Mouse (Mus musculus) kidney, adult 18-20 months (tissue): Measurements from ENCODE around the gene Evc2.

Experiments used
- DNase-seq: peaks from one replicate; pipeline ENCODE4 v3.0.0; 2021

Gene Evc2

GRCm38 (mm10) chr5:37338288-37338687 lies at the start of gene Evc2:
Gene Evc2, plus strand, starts transcription at chr5:37338499.
- peak; percentile 80 for DNase-seq

GRCm38 (mm10) chr5:37289236-37289635 lies 49.1 kb upstream of the Evc2 start:
- peak; percentile 43 for DNase-seq

GRCm38 (mm10) chr5:37290983-37291382 lies 47.3 kb upstream of the Evc2 start:
- no peak for DNase-seq

- DNase-seq = no peak
These were observed 41.6 kb upstream of the Evc2 start for GRCm38 (mm10) chr5:37296717-37297116.

DNA sequence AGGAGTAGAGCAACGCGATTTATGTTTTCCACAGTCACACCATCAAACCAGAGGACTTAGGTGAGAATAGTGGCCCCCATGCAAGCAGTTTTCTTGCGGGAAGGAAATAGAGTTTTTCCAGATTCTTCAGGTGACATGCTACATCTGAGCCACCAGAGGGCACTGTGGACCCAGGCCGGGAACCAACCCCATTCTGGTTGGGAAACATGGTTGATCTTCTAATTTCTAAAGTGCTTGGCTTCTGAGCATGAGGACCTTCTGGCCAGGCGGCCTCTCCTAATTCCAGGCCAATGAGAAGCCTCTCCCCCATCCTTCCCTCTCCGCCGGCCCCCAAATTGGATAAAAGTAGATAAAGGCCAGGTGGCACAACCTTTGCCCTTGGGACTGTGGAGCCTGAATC lies 39.9 kb upstream of the Evc2 start:
- DNase-seq = peak; percentile 31

GRCm38 (mm10) chr5:37310026-37310425 lies 28.3 kb upstream of the Evc2 start:
- peak; percentile 48 for DNase-seq

GRCm38 (mm10) chr5:37312980-37313722 lies 25.1 kb upstream of the Evc2 start:
- no peak for DNase-seq

DNA sequence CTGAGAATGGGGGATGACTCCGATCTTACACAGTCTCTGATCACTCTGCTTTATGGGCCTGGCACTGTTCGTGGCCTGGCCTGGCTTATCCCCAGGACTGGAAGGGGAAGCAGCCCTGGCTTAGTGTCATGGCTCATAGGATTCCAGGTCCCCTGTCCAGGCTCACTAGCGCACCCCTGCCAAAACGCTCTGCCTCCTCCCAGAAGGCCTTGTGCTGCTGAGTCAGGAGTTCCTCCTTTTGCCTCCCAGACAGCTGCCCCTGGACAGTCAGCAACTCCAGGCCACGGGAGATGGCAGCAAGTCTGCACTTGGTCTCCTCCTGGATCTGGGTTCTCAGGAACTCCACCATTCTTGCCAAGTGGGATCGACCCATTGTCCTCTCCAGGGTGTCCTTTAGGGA lies 19.6 kb upstream of the Evc2 start:
- peak; percentile 18 for DNase-seq

DNA sequence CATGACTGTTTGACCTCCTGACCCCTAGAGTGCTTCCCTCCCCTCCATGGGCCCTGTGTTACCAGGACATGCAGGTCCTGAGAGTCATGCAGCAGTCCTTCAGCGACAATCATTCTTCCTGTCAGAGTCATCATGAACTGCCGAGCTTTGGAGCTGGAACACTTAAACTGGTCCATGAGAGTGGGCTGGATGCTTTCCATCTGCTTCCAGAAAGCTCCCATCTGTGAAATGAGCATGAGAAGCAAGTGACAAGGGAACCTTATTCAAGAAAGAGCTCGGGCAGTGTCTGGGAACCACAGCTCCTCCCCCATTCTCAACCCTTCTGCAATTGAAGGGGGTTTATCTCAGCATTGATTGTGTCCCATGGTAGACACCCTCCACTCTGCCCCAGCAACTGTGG lies 18.1 kb upstream of the Evc2 start:
- no peak for DNase-seq

GRCm38 (mm10) chr5:37320761-37321160 lies 17.5 kb upstream of the Evc2 start:
- DNase-seq = no peak

DNA sequence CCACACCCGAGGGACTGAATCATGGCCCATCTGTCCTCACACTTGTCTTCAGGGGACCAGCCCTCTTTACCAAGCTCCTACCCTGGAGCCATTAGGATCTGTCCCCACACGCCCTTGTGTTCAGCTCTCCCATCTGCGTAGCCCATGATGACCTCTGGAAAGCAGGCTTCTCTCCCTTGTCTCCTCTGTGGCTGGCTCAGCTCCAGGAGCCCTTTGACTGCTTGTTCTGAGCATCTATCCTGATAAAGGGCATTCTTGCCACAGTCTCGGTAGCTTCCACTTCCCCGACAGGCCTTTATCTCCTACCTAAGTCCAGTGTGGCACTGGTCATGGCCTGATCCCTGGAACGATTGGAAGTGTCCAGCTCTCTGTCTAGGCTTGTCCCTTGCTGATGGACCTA lies 11.6 kb upstream of the Evc2 start:
- peak; percentile 67 for DNase-seq

DNA sequence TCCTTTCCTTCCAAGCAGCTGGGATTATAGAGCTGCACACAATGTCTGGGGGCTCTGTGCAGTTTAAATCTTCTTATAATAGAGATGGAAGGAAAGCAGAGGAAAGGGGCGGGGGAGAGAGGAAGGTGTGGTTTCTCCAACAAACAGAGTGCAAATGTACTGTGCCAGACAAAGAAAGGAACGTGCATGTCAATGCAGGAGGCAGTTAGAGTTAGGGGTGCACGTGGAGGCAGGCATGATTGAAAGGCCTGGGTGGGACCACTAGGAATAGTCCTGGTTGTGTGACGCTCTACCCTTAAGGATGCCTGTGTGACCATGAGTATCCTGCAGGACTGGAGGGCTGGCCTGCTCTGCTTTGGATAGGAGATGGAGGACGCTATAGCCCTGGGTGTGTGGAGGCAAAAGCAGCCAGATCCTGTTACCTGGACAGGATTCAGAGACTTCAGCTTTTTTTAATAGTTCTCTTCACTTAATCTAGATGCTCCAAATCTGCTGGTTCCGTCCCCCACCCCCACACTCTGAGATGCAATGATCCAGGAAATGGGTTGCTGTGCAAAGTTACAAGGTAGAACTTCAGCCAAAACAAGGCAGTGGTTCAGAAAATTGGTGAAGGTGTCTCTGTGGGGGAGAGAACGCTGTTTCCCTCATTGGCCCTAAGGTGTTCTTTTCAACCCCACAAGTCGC lies 7.7 kb upstream of the Evc2 start:
- DNase-seq = peak; percentile 76

GRCm38 (mm10) chr5:37331133-37331505 lies 7.2 kb upstream of the Evc2 start:
- DNase-seq = peak; percentile 89

GRCm38 (mm10) chr5:37332066-37332465 lies 6.2 kb upstream of the Evc2 start:
- peak; percentile 69 for DNase-seq

- DNase-seq = no peak
These were observed 3.2 kb upstream of the Evc2 start for GRCm38 (mm10) chr5:37335061-37335460.

GRCm38 (mm10) chr5:37336485-37337105 lies 1.7 kb upstream of the Evc2 start, which contains the start of gene Evc:
Gene Evc, minus strand, starts transcription at chr5:37336894.
- DNase-seq = peak; percentile 87

GRCm38 (mm10) chr5:37337696-37338095 lies 603 bp upstream of the Evc2 start:
- no peak for DNase-seq

DNA sequence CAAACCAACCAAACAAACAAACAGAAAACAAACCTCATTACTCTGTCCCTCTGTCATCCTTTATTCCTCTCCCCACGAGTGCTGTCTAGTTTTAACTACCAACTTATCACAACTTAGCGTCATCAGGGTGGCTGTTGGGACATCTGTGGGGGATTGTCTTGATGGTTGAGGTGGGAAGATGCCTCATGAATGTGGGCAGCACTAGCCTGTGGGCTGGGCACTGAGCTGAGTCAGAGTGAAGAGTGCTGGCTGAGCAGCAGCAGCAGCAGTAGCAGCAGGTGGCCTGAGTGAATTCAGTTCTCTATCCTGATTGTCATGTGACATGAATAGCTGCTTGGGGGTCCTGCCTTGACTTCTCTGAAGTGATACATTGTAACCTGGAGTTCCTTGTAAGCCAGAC lies 5.7 kb downstream of the Evc2 start:
- DNase-seq = no peak

- no peak for DNase-seq
These were observed 13.5 kb downstream of the Evc2 start for GRCm38 (mm10) chr5:37351791-37352190.

GRCm38 (mm10) chr5:37354385-37354784 lies 16.1 kb downstream of the Evc2 start:
- DNase-seq = peak; percentile 79

GRCm38 (mm10) chr5:37356027-37356426 lies 17.7 kb downstream of the Evc2 start:
- no peak for DNase-seq

DNA sequence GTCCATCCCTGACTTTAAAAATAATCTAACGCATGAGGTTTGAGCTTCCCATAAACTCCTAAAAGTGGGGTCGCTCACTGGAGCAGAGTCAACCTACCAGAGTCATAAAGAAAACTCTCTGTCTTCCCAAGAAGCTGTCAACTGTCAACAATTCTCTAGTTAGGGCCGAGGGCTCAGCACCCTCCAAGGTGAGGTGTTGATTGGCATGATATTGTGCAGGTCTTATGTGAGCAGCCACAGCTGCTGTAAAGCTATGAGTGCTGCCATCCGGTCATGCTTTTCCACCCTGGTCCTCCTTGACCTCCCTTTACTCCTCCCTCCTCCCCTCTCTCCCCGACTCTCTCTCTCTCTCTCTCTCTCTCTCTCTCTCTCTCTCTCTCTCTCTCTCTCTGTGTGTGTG lies 24.3 kb downstream of the Evc2 start:
- no peak for DNase-seq

DNA sequence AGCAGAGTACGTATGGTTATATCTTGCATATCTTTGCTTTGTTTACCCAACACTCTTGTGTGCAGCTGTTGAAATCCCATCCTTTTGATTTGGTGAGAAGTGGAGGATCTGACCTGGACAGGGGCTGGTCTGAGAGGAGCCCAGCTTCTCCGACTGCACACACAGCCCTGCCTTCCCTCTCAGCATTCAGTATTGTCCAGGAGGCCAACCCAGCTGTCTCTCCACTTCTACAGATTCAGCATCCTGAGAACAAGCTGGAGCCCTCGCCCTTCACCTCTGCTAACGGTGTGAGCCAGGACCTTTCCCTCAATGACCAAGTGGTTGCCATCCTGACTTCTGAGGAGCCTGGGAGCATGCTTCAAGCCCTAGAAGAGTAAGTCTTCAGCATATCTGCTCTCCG lies 25.0 kb downstream of the Evc2 start:
- DNase-seq = no peak

DNA sequence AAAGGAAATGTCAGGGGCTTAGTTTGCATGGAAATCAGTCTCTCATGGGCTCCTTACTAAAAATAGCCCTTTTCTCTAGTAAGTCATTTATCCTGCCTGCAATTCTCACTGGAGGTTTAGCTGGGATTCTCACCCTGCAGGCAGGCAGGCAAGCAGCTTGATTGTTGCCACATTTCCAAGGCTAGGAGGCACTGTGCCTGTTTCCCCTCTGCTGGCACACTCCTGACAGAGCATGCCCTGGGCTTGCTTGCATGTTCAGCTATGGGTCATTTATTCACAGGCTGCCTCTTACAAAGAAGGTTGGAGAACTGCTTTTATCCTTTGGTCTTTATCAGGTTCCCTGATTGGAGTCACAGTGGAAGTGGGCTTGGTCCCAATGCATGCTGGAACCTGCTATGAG lies 27.5 kb downstream of the Evc2 start:
- no peak for DNase-seq
